Mouse (Mus musculus): ENCODE results near the gene Cox7c. TPM values are rescaled to one million over a fixed set of nuclear protein-coding genes. Genes with fewer than 3 reads are reported as not detected.
"Not testable (repeated sequence)": the region's sequence is repeated elsewhere in the genome, so short reads cannot be mapped to it uniquely, and the experiment has no call there.

Gene Cox7c
- 1,430 and 1,457 TPM in 2 replicates for polyA plus RNA-seq (2014; fragmentation: Nextera tagmentation; extraction: Ambion mirVana)

GRCm38 (mm10) chr13:86046254-86046951, at the start of gene Cox7c:
Gene Cox7c, minus strand, starts transcription at chr13:86046904.
- peak within 1 kb of the TSS; percentile 67 for H3K4me2 ChIP-seq (ENCODE audit: low read length)
- WGBS: under 1% methylated on average over 49 of the region's 51 CpGs
- no peaks in the 10 kb centered on the region for H3K27me3 ChIP-seq (ENCODE audit: control insufficient read depth, insufficient read depth, low read length)
- H3K4me1 ChIP-seq (ENCODE audit: control insufficient read depth in 2 of 2, insufficient read depth in 2 of 2, low read length in 2 of 2): peaks cover 0 to 3% of the 10 kb centered on the region in 2 experiments; a peak in 1 of 4 replicates
- peak within 1 kb of the TSS; percentile 93 to 96 for H3K27ac ChIP-seq (replicated peaks in 1 of 2; ENCODE audit: control insufficient read depth in 1 of 2, insufficient read depth in 1 of 2, low read depth in 2 of 2, low read length in 2 of 2)
- H3K9me3 ChIP-seq (ENCODE audit: control insufficient read depth, low read length): no peaks in the 10 kb centered on the region
- peak within 1 kb of the TSS; percentile 90 to 94 for H3K4me3 ChIP-seq (ENCODE audit: control insufficient read depth in 1 of 2, insufficient read depth in 1 of 2, low read depth in 1 of 2, low read length in 2 of 2)
- peaks cover 28% of the 10 kb centered on the region for H3K36me3 ChIP-seq (ENCODE audit: control insufficient read depth, insufficient read depth, low read length)
- peak within 1 kb of the TSS; percentile 99 for H3K9ac ChIP-seq (ENCODE audit: low read length)
- ATAC-seq (ENCODE audit: insufficient number of reproducible peaks, insufficient read depth, low FRiP score, low read depth): peak; percentile 95

- WGBS: 51% methylated on average over 3 of the region's 3 CpGs
- H3K27me3 ChIP-seq (ENCODE audit: control insufficient read depth, insufficient read depth, low read length): no peaks in the 10 kb centered on the region
- no peaks in the 10 kb centered on the region for H3K36me3 ChIP-seq (ENCODE audit: control insufficient read depth, insufficient read depth, low read length)
Observed at GRCm38 (mm10) chr13:86068011-86068724, 21.5 kb upstream of the Cox7c start.

GRCm38 (mm10) chr13:86067508-86067907, 20.8 kb upstream of the Cox7c start:
- Histone ChIP-seq H3K4me1 (ENCODE audit: control insufficient read depth in 2 of 2, insufficient read depth in 2 of 2, low read length in 2 of 2) (no peaks in the 10 kb centered on the region), H3K9me3 (ENCODE audit: control insufficient read depth, low read length) (no peaks in the 10 kb centered on the region), H3K4me3 (ENCODE audit: control insufficient read depth in 1 of 2, insufficient read depth in 1 of 2, low read depth in 1 of 2, low read length in 2 of 2) (no peak overlapping the region), H3K4me2 (ENCODE audit: low read length) (no peak overlapping the region), H3K36me3 (ENCODE audit: control insufficient read depth, insufficient read depth, low read length) (no peaks in the 10 kb centered on the region), H3K27me3 (ENCODE audit: control insufficient read depth, insufficient read depth, low read length) (no peaks in the 10 kb centered on the region), H3K9ac (ENCODE audit: low read length) (no peak overlapping the region), H3K27ac (replicated peaks in 1 of 2; ENCODE audit: control insufficient read depth in 1 of 2, insufficient read depth in 1 of 2, low read depth in 2 of 2, low read length in 2 of 2) (no peak overlapping the region)
- no peak for ATAC-seq (ENCODE audit: insufficient number of reproducible peaks, insufficient read depth, low FRiP score, low read depth)

More at GRCm38 (mm10) chr13:86068011-86068724, 21.5 kb upstream of the Cox7c start:
- no peak overlapping the region for H3K27ac ChIP-seq (replicated peaks in 1 of 2; ENCODE audit: control insufficient read depth in 1 of 2, insufficient read depth in 1 of 2, low read depth in 2 of 2, low read length in 2 of 2)
- no peak overlapping the region for H3K4me3 ChIP-seq (ENCODE audit: control insufficient read depth in 1 of 2, insufficient read depth in 1 of 2, low read depth in 1 of 2, low read length in 2 of 2)
- H3K9me3 ChIP-seq (ENCODE audit: control insufficient read depth, low read length): no peaks in the 10 kb centered on the region
- ATAC-seq (ENCODE audit: insufficient number of reproducible peaks, insufficient read depth, low FRiP score, low read depth): no peak
- H3K9ac ChIP-seq (ENCODE audit: low read length): no peak overlapping the region
- no peak overlapping the region for H3K4me2 ChIP-seq (ENCODE audit: low read length)
- H3K4me1 ChIP-seq (ENCODE audit: control insufficient read depth in 2 of 2, insufficient read depth in 2 of 2, low read length in 2 of 2): no peaks in the 10 kb centered on the region

GRCm38 (mm10) chr13:86054091-86054490, 7.4 kb upstream of the Cox7c start:
- ATAC-seq (ENCODE audit: insufficient number of reproducible peaks, insufficient read depth, low FRiP score, low read depth); H3K9ac ChIP-seq (ENCODE audit: low read length); H3K27ac ChIP-seq (replicated peaks in 1 of 2; ENCODE audit: control insufficient read depth in 1 of 2, insufficient read depth in 1 of 2, low read depth in 2 of 2, low read length in 2 of 2); H3K36me3 ChIP-seq (ENCODE audit: control insufficient read depth, insufficient read depth, low read length); H3K4me2 ChIP-seq (ENCODE audit: low read length); H3K4me1 ChIP-seq (ENCODE audit: control insufficient read depth in 2 of 2, insufficient read depth in 2 of 2, low read length in 2 of 2); H3K4me3 ChIP-seq (ENCODE audit: control insufficient read depth in 1 of 2, insufficient read depth in 1 of 2, low read depth in 1 of 2, low read length in 2 of 2); H3K27me3 ChIP-seq (ENCODE audit: control insufficient read depth, insufficient read depth, low read length); H3K9me3 ChIP-seq (ENCODE audit: control insufficient read depth, low read length): not testable (repeated sequence)
- WGBS: 17% methylated on average over 8 of the region's 8 CpGs

- Histone ChIP-seq H3K9me3 (ENCODE audit: control insufficient read depth, low read length) (no peaks in the 10 kb centered on the region), H3K4me1 (ENCODE audit: control insufficient read depth in 2 of 2, insufficient read depth in 2 of 2, low read length in 2 of 2) (no peaks in the 10 kb centered on the region), H3K4me3 (ENCODE audit: control insufficient read depth in 1 of 2, insufficient read depth in 1 of 2, low read depth in 1 of 2, low read length in 2 of 2) (no peak overlapping the region), H3K27me3 (ENCODE audit: control insufficient read depth, insufficient read depth, low read length) (no peaks in the 10 kb centered on the region), H3K27ac (replicated peaks in 1 of 2; ENCODE audit: control insufficient read depth in 1 of 2, insufficient read depth in 1 of 2, low read depth in 2 of 2, low read length in 2 of 2) (no peak overlapping the region), H3K4me2 (ENCODE audit: low read length) (no peak overlapping the region), H3K9ac (ENCODE audit: low read length) (no peak overlapping the region), H3K36me3 (ENCODE audit: control insufficient read depth, insufficient read depth, low read length) (no peaks in the 10 kb centered on the region)
- ATAC-seq (ENCODE audit: insufficient number of reproducible peaks, insufficient read depth, low FRiP score, low read depth): no peak
- WGBS: 76% methylated on average over 7 of the region's 7 CpGs
Observed at GRCm38 (mm10) chr13:86004907-86005675, 41.6 kb downstream of the Cox7c start.

All from heart, embryonic 14.5 days (tissue).